Mouse (Mus musculus) layer of hippocampus, postnatal 14 days (tissue): ENCODE measurements around the gene Stim1. TPM values are rescaled to one million over a fixed set of nuclear protein-coding genes. Genes with fewer than 3 reads are reported as not detected.
A peak's percentile ranks its signal among the peaks of the same experiment; 100 is the strongest.

Source experiments
- DNase-seq, 2 experiments: peaks; one replicate each; pipeline ENCODE4 v3.0.0; 2021 to 2022; ENCODE audit warnings: low spot score in 2 of 2, mixed read lengths in 1 of 2
- total RNA-seq, 2 experiments: library from RNA; stranded (reverse); gene quantifications; 2 replicates each; pipeline ENCODE4 v1.2.3; 2021

Gene Stim1
- total RNA-seq, 2 experiments from 2014 or later = 65.6 to 66.1 TPM

DNA sequence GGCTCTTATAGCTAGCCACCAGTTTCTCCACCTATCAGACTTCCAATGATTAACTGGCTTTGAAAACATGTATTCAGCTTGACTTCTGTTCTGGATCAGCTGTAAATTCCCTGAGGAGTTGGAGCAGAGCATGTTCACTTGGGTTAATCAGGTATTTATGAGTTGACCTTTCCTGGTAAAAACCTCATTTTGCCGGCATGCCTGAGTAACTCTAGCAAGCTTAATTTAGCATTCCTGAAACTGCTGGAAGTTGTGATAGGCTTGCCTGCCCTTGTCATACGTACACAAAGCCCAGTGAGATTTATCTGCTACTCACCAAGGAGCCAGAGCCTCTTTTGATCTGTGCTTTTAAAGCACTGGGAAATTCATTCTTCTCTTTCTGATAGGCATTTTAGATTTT lies 25.6 kb downstream of the Stim1 start:
- DNase-seq = no peak

- DNase-seq = no peak
These were observed 33.2 kb downstream of the Stim1 start for GRCm38 (mm10) chr7:102300761-102301160.

DNA sequence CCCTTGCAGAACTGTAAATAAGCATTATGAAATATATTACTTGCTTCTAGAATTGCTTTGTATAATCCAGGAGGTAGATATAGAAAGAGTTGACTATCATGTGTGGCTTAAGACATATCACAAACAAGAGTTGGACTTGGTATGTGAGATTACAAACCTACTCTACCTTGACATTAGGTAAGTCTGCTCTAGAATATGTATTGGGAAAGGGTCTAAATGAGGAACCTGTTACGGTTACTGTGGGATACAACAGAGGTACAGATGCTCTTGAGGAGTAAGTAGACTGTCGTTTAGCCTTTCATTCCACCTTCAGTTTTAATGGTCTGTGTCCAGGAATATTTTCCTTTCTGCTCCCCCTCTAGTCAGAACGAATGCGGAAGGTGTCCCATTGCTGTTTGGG lies 34.9 kb downstream of the Stim1 start:
- no peak for DNase-seq

GRCm38 (mm10) chr7:102305596-102305995 lies 38.0 kb downstream of the Stim1 start:
- DNase-seq = no peak

DNA sequence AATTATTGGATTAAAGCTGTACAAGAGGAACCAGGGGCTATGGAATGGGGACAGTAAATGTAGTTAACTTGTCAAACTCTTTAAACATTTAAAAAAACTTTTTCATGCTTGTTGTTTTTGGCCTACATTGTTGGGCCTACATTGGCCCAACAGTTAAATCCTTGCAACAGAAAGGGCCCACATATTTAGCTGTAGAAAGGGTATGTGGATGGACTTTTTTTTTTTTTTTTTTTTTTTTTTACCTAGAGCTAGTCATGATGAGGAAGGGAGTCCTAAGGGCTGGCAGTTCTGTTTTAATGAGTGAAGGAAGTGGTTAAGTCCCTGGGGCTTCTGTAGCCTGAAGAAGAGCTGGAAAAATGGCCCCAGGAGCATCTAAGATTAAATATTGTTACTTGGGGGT lies 42.7 kb downstream of the Stim1 start:
- no peak for DNase-seq

DNA sequence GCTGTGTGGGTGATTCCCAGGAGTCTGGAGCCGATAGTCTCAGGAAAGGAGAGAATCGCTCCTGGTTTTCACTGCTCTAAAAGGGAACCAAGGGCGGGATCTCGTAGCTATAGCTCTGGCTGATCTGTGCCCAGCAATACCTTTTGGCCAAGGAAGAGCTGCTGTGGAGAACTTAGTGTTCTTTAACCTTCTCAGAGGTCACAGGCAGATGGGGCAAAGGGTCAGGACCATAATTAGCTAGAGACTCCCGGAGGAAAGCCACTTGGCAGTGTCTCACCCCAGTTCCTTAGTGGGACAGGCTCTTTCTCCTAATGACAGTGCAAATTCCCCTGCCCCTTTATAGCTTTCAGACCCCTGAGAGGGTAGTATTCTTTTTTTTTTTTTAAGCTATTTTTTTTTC lies 43.2 kb downstream of the Stim1 start:
- DNase-seq = no peak

- no peak for DNase-seq
These were observed 45.4 kb downstream of the Stim1 start for GRCm38 (mm10) chr7:102312840-102313534.

- no peak for DNase-seq
These were observed 45.9 kb downstream of the Stim1 start for GRCm38 (mm10) chr7:102313535-102313863.

GRCm38 (mm10) chr7:102314107-102314506 lies 46.5 kb downstream of the Stim1 start:
- DNase-seq = no peak

DNA sequence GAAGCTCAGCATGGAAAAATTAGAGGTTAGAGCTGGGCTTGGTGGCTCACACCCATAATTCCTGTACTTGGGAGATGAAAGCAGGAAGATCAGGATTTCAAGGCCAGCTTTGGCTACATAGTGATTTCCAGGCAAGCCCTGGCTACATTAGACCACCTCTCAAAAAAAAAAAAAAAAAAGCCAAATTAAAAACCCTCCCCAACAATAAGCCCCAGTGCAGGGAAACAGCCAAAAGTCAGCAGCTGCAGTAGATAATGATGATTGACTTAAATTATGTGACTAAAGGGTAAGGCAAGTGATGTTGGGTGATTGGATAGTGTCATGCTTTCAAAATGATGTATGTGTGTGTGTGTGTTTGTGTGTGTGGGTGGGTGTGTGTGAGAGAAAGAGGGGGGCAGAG lies 47.3 kb downstream of the Stim1 start:
- DNase-seq = no peak

DNA sequence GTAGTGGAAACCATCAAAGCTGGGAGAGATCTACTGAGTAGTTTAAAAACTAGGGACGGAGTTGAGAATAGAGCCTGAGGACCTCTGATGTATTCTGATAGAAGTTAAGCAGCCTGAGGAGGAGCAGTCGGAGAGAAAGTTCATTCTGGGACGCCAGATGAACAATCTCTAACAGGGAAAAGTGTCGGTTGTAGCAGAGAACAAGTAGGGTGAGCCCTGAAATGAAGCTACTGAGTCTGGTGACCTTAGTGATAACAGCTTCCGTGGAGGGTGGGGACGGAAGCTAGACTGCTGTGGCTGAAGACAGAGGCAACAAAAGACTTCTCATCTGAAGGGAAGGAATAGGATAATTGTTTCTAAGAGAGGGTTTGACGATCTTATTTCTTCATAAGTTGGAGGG lies 47.8 kb downstream of the Stim1 start:
- no peak for DNase-seq

DNA sequence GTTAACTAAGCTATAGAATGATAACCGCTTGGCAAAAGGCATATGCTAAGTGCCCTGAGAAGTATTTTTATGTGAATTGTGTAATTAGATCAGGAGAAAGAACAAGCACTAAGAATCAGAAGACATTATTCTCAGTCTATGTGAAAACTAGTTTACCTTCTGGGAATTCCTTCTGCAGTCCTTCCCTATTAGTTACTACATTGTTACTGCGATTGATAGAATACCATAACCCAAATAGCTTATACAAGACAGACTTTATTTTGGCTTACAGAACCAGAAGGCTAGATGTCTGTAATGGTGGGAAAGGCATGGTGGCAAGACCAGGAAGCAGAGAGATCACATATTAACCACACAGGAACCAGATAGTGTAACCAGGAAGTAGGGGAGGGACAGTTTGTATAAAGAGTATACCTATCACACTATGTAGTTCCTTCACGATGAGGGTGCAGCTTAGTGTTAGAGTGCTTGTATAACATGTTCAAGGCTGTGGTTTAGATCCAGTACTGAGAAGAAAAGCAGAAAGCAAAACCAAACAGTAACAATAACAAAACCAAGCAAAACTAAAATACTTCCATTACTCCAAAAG lies 50.1 kb downstream of the Stim1 start:
- DNase-seq = no peak

DNA sequence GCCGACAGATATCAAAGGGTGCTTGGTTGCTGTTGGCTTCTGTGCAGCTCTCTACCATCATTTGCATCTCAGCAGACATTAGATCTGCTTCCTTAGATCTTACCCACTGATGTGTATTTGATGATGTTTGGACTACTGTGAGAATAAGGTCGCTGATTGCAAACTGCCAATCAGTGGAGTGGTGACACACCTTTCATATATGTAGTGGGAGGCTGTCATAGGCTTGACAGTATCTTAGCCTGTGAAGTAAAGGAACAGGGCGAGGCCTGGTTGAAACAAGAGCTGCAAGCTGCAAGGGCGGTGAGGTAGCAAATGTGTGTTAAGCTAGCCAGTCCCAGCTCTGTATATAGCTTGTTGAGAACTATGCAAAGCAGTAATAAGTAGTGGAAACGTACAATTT lies 54.5 kb downstream of the Stim1 start:
- DNase-seq = no peak

- DNase-seq = no peak
These were observed 58.7 kb downstream of the Stim1 start for GRCm38 (mm10) chr7:102326323-102326722.

DNA sequence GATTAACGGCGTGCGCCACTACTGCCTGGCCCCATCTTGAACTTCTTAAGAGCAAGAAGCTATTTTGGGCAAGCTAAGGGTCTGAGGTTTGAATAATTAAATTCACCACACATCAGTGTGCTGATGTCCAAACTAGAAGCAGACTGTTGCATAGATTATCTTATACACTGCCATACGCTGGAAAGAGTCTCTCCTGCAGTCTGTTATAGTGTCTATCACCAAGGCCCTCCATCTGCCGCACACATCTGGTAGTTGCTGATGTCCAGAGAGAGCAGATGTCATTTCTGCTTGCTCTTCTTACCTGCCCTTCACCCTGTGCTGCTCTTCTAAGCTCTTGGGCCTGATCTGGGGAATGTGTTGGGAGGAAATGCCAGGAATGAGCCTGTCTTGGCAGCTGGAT lies 62.7 kb downstream of the Stim1 start:
- no peak for DNase-seq

DNA sequence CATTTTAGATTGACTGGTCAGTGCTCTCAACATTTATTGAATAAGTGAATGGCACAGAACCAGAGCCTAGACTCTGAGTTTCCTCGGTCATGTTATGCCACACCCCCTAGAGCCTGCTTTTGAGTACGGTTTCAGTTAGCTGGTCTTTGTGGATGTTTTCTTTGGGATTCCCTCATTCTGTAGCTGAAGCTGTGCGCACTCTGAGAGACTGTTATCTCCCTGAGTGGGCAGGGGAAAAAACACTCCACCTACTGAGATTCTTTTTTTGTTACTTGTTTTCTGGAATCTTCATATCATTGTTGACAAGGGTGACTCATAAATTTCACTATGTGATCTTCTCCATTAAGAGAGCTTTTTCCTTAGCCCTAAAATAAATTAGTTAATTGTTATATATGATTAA lies 63.9 kb downstream of the Stim1 start:
- DNase-seq = no peak

DNA sequence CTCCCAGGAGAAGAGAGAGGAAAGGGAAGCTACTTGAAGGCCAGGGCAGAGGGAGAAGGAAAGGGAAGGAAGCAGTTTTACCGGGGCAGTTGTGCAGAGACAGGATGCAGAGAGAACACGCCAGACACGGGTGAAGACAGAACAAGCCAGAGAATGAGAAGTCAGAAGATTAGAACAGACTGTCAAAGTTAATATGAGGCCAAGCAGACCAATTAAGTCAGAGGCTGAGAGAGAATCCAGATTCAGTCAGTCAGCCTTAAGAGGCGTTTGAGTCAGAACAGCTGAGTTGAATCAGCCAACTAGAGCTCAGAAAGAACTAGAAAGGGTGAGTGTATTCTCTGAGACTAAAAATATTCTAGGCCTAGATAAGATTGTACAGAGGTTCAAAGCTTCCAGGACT lies 66.1 kb downstream of the Stim1 start:
- DNase-seq = no peak

DNA sequence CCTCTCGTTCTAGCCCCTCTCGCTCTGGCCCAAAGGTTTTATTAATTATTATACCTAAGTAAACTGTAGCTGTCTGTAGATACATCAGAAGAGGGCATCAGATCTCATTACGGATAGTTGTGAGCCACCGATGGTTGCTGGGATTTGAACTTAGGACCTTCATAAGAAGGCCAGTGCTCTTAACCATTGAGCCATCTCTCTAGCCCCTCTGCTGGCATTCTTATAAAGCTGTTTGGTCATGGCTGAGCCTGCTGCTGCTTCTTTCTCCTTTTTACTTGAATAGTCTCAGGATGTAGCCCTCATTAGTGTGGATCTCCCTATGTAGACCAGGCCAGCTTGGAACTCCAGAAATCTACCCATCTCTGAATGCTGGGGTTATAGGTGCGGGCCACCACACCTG lies 69.7 kb downstream of the Stim1 start:
- no peak for DNase-seq

- peak in 1 of 2 experiments; percentile 8 for DNase-seq
These were observed 70.3 kb downstream of the Stim1 start for GRCm38 (mm10) chr7:102337898-102338297.

DNA sequence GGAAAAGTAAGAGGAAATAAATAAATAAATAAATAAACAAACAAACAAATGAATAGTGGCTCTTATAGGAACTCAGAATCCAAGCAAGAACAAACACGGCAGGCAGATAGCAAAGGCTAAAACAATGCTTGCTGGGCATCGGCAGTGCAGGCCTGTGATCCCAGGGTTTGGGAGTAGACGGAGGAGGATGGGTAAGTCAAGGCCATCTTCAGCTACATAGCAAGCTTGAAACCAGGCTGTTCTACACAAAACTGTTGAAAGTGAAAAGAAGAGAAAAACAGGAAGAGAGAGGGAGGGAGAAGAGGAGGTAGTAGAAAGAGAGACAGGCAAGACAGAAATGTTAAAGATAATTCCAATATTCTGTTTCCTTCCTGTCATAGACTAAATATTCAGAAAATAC lies 71.3 kb downstream of the Stim1 start:
- DNase-seq = no peak

GRCm38 (mm10) chr7:102345893-102346292 lies 78.3 kb downstream of the Stim1 start:
- no peak for DNase-seq

- no peak for DNase-seq
These were observed 79.7 kb downstream of the Stim1 start for GRCm38 (mm10) chr7:102347327-102347726.

GRCm38 (mm10) chr7:102348681-102349080 lies 81.1 kb downstream of the Stim1 start:
- DNase-seq = no peak
